Mouse (Mus musculus) common myeloid progenitor, adult 5-6 weeks (primary cell): ENCODE results near the gene Fdps. TPM values are rescaled to one million over a fixed set of nuclear protein-coding genes. Genes with fewer than 3 reads are reported as not detected.

ENCODE experiments used
- ATAC-seq: replicated peaks from 2 replicates; pipeline ENCODE4 v1.8.0; 2016; ENCODE audit warnings: low read depth, mild to moderate bottlenecking, moderate TSS enrichment, inconsistent platforms; ENCODE audit not compliant: poor library complexity, severe bottlenecking
- total RNA-seq: library from RNA; stranded (forward); fragments of 200-1000, 187-1606 nt; gene quantifications from 2 replicates; pipeline ENCODE4 v1.2.3, GENCODE M21; 2017

Fdps gene
- total RNA-seq: 102 and 103 TPM in 2 replicates

GRCm38 (mm10) chr3:89101812-89102494, at the start of gene Fdps:
Gene Fdps, minus strand, starts transcription at chr3:89101959.
- ATAC-seq: peak; percentile 98

- ATAC-seq: no peak
These were observed 46.8 kb upstream of the Fdps start for GRCm38 (mm10) chr3:89148567-89148966.

- no peak for ATAC-seq
These were observed 46.2 kb upstream of the Fdps start for GRCm38 (mm10) chr3:89147979-89148311.

- 0 out of 2 replicates have a peak, but pooled peaks have one; percentile 19 for ATAC-seq
These were observed 45.6 kb upstream of the Fdps start for GRCm38 (mm10) chr3:89147101-89147978.

GRCm38 (mm10) chr3:89145566-89145965, 43.8 kb upstream of the Fdps start:
- no peak for ATAC-seq

- no peak for ATAC-seq
These were observed 43.1 kb upstream of the Fdps start for GRCm38 (mm10) chr3:89144821-89145220.

- ATAC-seq: peak; percentile 50
These were observed 34.6 kb upstream of the Fdps start for GRCm38 (mm10) chr3:89136365-89136764.

GRCm38 (mm10) chr3:89135958-89136357, 34.2 kb upstream of the Fdps start, which contains the start of gene Pklr:
Gene Pklr, plus strand, starts transcription at chr3:89136142.
- ATAC-seq: no peak

GRCm38 (mm10) chr3:89133752-89134151, 32.0 kb upstream of the Fdps start:
- no peak for ATAC-seq

GRCm38 (mm10) chr3:89133063-89133450, 31.3 kb upstream of the Fdps start:
- ATAC-seq: no peak

- ATAC-seq: peak; percentile 83
These were observed 30.7 kb upstream of the Fdps start for GRCm38 (mm10) chr3:89132285-89133062.

GRCm38 (mm10) chr3:89131816-89132215, 30.1 kb upstream of the Fdps start:
- no peak for ATAC-seq

GRCm38 (mm10) chr3:89129908-89130307, 28.1 kb upstream of the Fdps start:
- ATAC-seq: no peak

GRCm38 (mm10) chr3:89125981-89126380, 24.2 kb upstream of the Fdps start:
- no peak for ATAC-seq

- no peak for ATAC-seq
These were observed 22.5 kb upstream of the Fdps start for GRCm38 (mm10) chr3:89124241-89124640.

GRCm38 (mm10) chr3:89123313-89123712, 21.6 kb upstream of the Fdps start:
- no peak for ATAC-seq

GRCm38 (mm10) chr3:89115522-89115921, 13.8 kb upstream of the Fdps start:
- peak; percentile 77; the same call in 1 of the 2 replicates for ATAC-seq

GRCm38 (mm10) chr3:89113058-89113457, 11.3 kb upstream of the Fdps start:
- ATAC-seq: no peak

GRCm38 (mm10) chr3:89108146-89108545, 6.4 kb upstream of the Fdps start:
- no peak for ATAC-seq

- ATAC-seq: no peak
These were observed 5.8 kb upstream of the Fdps start for GRCm38 (mm10) chr3:89107545-89107944.

- ATAC-seq: peak; percentile 45
These were observed 5.1 kb upstream of the Fdps start for GRCm38 (mm10) chr3:89106881-89107280.
